Mouse (Mus musculus): ENCODE measurements at regions not wholly inside any gene's neighbourhood (a gene's known extent, or its start where the extent isn't known, plus 50 kb on each side); places are given as distances from the start of the nearest gene placed in this dataset.

DNA sequence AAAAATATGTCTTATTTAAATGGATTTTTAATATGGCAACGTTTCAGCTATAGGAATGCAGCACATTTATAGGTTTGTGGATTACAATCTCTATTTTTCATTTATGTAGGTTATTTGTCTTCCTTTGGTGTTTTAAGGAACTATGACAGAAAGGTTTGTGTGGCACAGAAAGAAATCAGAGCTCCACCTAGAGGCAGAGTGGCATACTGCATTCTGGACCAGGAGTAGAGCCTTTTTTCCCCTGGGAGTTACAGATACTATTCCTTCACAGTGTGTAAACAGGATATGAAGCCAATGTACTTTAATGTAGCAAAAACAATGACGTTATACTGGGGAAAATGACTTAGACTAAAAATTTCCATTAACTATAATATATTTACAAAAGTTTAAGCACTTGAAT is 94.9 kb upstream of the St8sia4 start:
- Histone ChIP-seq H3K27me3 (ENCODE audit: control insufficient read depth, insufficient read depth, low read length) (no peaks in the 10 kb centered on the region), H3K4me2 (ENCODE audit: low read depth, low read length) (no peak overlapping the region), H3K9me3 (replicated peaks; ENCODE audit: control insufficient read depth, low read length) (no peaks in the 10 kb centered on the region), H3K36me3 (replicated peaks; ENCODE audit: control insufficient read depth, insufficient read depth, low read depth, low read length) (no peaks in the 10 kb centered on the region), H3K4me3 (ENCODE audit: low read depth, low read length) (no peak overlapping the region), H3K4me1 (ENCODE audit: control insufficient read depth, insufficient read depth, low read length) (no peaks in the 10 kb centered on the region), H3K9ac (replicated peaks; ENCODE audit: low read length) (no peak overlapping the region), H3K27ac (replicated peaks; ENCODE audit: low read depth, low read length) (no peak overlapping the region)
- 4% methylated on average over 2 of the region's 2 CpGs for WGBS
- ATAC-seq (replicated peaks; ENCODE audit: insufficient number of reproducible peaks, low FRiP score, low TSS enrichment, low read depth), result no peak
- peak; percentile 85 for DNase-seq (ENCODE audit: low spot score)

DNA sequence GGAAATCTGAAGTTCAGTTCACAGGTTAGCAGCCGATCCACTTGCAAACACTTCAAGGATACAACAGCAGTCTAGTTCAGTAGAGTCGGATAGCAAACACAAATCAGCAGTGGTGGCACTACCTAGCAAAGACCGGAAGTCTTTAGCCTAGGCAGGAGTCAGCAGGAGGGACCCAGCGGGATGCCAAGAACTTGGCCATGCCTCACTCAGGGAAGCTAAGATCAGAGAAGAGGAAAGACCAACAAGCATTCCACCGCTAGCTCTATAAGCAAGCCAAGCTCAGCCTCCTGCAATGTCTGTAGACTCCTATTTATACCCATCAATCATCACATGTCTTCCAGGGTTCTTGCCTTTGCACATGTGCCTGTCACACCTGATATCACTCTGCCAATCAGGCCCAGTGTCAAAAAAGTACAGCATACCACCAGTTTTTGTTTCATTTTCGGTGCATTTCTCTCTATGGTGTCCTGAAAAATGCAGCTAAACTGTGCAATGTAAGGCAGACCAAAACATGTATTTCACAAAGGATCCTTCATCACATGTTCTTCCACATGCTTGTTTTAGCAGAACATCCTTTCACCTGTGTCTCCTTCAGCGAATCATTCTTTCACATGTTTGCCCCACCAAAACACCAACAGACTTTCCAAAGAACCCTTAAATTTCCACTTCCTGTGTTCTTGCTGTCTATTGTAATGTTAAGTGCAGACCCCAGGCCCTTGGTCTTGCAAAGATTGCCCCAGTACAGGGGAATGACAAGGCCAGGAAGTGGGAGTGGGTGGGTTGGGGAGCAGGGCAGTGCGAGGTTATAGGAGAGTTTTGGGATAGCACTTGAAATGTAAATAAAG is 86.9 kb upstream of the St8sia4 start:
- no peak for DNase-seq (ENCODE audit: low spot score)
- H3K27me3 ChIP-seq (ENCODE audit: control insufficient read depth, insufficient read depth, low read length), result no peaks in the 10 kb centered on the region
- no peak overlapping the region for H3K9ac ChIP-seq (replicated peaks; ENCODE audit: low read length)
- no peak overlapping the region for H3K4me3 ChIP-seq (ENCODE audit: low read depth, low read length)
- no peaks in the 10 kb centered on the region for H3K9me3 ChIP-seq (replicated peaks; ENCODE audit: control insufficient read depth, low read length)
- no peak overlapping the region for H3K4me2 ChIP-seq (ENCODE audit: low read depth, low read length)
- 85% methylated on average over 8 of the region's 8 CpGs for WGBS
- H3K4me1 ChIP-seq (ENCODE audit: control insufficient read depth, insufficient read depth, low read length), result no peaks in the 10 kb centered on the region
- no peaks in the 10 kb centered on the region for H3K36me3 ChIP-seq (replicated peaks; ENCODE audit: control insufficient read depth, insufficient read depth, low read depth, low read length)
- ATAC-seq (replicated peaks; ENCODE audit: insufficient number of reproducible peaks, low FRiP score, low TSS enrichment, low read depth), result no peak
- no peak overlapping the region for H3K27ac ChIP-seq (replicated peaks; ENCODE audit: low read depth, low read length)

DNA sequence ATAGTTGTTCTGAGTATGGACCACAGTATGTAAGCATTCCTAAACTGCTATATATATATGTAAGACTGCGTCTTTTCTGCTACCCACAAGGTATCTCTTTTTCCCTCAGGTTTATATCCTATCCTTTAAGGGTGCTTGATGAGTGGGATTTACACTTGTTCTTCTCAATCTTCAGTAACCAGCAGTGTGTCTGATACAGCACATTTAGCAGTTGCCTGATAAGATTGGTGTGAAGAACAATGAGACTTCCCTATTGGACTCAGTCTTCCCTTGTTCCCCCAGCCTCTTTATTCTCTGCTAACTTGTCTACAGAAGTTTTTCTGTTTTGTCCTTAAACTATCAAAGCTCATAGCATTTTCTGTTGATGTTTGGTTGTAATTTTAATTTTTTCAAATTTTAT is 86.1 kb upstream of the St8sia4 start:
- no peak overlapping the region for H3K4me2 ChIP-seq (ENCODE audit: low read depth, low read length)
- H3K27me3 ChIP-seq (ENCODE audit: control insufficient read depth, insufficient read depth, low read length), result no peaks in the 10 kb centered on the region
- no peak for DNase-seq (ENCODE audit: low spot score)
- H3K36me3 ChIP-seq (replicated peaks; ENCODE audit: control insufficient read depth, insufficient read depth, low read depth, low read length), result no peaks in the 10 kb centered on the region
- no peak for ATAC-seq (replicated peaks; ENCODE audit: insufficient number of reproducible peaks, low FRiP score, low TSS enrichment, low read depth)
- no peak overlapping the region for H3K4me3 ChIP-seq (ENCODE audit: low read depth, low read length)
- H3K9me3 ChIP-seq (replicated peaks; ENCODE audit: control insufficient read depth, low read length), result no peaks in the 10 kb centered on the region
- H3K27ac ChIP-seq (replicated peaks; ENCODE audit: low read depth, low read length), result no peak overlapping the region
- no peaks in the 10 kb centered on the region for H3K4me1 ChIP-seq (ENCODE audit: control insufficient read depth, insufficient read depth, low read length)
- WGBS, result 100% methylated on average over 1 of the region's 1 CpGs
- H3K9ac ChIP-seq (replicated peaks; ENCODE audit: low read length), result no peak overlapping the region

DNA sequence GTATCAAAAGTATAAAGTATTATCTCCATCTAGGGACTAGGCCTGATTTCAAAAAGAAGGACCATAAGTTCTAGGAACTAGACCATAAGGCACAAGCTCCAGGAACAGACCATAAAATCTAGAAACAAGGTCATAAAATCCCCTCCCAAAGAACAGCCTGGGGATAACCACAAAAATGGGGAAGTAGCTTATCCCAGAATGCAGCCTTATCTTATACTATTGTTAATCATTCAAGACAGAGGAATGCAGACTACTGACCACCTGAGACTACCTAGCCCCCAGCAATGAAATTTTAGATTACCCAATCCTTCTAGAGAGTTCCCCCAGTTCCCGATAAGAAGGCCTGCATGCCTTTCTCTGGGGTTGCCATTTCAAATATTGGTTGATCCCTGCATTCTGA is 81.6 kb upstream of the St8sia4 start:
- Histone ChIP-seq H3K4me3 (ENCODE audit: low read depth, low read length) (no peak overlapping the region), H3K9me3 (replicated peaks; ENCODE audit: control insufficient read depth, low read length) (no peaks in the 10 kb centered on the region), H3K27me3 (ENCODE audit: control insufficient read depth, insufficient read depth, low read length) (no peaks in the 10 kb centered on the region), H3K4me2 (ENCODE audit: low read depth, low read length) (no peak overlapping the region), H3K36me3 (replicated peaks; ENCODE audit: control insufficient read depth, insufficient read depth, low read depth, low read length) (no peaks in the 10 kb centered on the region), H3K9ac (replicated peaks; ENCODE audit: low read length) (no peak overlapping the region), H3K4me1 (ENCODE audit: control insufficient read depth, insufficient read depth, low read length) (no peaks in the 10 kb centered on the region), H3K27ac (replicated peaks; ENCODE audit: low read depth, low read length) (no peak overlapping the region)
- 81% methylated on average over 1 of the region's 1 CpGs for WGBS
- ATAC-seq (replicated peaks; ENCODE audit: insufficient number of reproducible peaks, low FRiP score, low TSS enrichment, low read depth) (no peak), DNase-seq (ENCODE audit: low spot score) (no peak)

DNA sequence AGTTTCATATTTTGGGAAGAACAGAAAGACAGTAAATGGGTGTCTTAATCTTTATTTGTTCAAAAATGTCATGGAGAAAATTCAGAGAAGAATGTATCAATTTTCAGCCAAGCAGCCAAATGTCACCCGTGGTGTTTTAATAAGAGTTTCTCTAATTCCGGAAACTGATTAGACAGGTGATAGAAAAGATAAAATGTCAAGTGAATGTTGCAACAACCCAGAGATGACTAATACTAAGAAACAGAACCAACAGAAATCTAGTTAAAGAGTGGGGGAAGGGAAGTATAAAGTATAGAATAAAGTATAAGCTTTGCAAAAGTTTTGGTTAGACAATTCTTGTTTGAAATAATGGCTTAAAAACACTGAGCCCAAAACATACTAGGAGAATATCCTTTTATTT is 79.9 kb upstream of the St8sia4 start:
- no peak overlapping the region for H3K9ac ChIP-seq (replicated peaks; ENCODE audit: low read length)
- H3K4me1 ChIP-seq (ENCODE audit: control insufficient read depth, insufficient read depth, low read length), result no peaks in the 10 kb centered on the region
- WGBS, result 77% methylated on average over 2 of the region's 2 CpGs
- H3K36me3 ChIP-seq (replicated peaks; ENCODE audit: control insufficient read depth, insufficient read depth, low read depth, low read length), result no peaks in the 10 kb centered on the region
- H3K4me2 ChIP-seq (ENCODE audit: low read depth, low read length), result no peak overlapping the region
- DNase-seq (ENCODE audit: low spot score) (no peak), ATAC-seq (replicated peaks; ENCODE audit: insufficient number of reproducible peaks, low FRiP score, low TSS enrichment, low read depth) (no peak)
- H3K27ac ChIP-seq (replicated peaks; ENCODE audit: low read depth, low read length), result no peak overlapping the region
- no peak overlapping the region for H3K4me3 ChIP-seq (ENCODE audit: low read depth, low read length)
- H3K27me3 ChIP-seq (ENCODE audit: control insufficient read depth, insufficient read depth, low read length), result no peaks in the 10 kb centered on the region
- H3K9me3 ChIP-seq (replicated peaks; ENCODE audit: control insufficient read depth, low read length), result no peaks in the 10 kb centered on the region

DNA sequence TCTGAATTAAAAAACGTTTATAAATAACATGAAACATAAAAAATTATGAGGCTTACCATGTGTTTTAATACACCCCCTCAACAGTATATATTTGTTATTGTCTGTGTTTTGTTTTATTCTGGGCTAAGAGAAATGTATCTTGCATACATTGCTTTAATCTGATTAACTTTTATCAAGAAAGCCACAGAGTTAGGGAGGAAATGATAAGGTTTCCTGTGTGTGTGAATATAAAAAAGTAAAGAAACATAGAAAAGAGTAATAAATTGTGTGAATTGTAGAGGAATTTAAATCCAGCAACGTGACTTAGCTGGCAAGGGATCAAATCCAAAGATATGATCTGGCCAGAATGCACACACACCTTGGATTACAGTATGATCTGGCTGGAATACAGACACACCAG is 77.1 kb upstream of the St8sia4 start:
- no peaks in the 10 kb centered on the region for H3K4me1 ChIP-seq (ENCODE audit: control insufficient read depth, insufficient read depth, low read length)
- H3K4me2 ChIP-seq (ENCODE audit: low read depth, low read length), result no peak overlapping the region
- H3K4me3 ChIP-seq (ENCODE audit: low read depth, low read length), result no peak overlapping the region
- H3K27me3 ChIP-seq (ENCODE audit: control insufficient read depth, insufficient read depth, low read length), result no peaks in the 10 kb centered on the region
- ATAC-seq (replicated peaks; ENCODE audit: insufficient number of reproducible peaks, low FRiP score, low TSS enrichment, low read depth) (no peak), DNase-seq (ENCODE audit: low spot score) (no peak)
- no peak overlapping the region for H3K9ac ChIP-seq (replicated peaks; ENCODE audit: low read length)
- H3K9me3 ChIP-seq (replicated peaks; ENCODE audit: control insufficient read depth, low read length), result no peaks in the 10 kb centered on the region
- no peaks in the 10 kb centered on the region for H3K36me3 ChIP-seq (replicated peaks; ENCODE audit: control insufficient read depth, insufficient read depth, low read depth, low read length)
- 61% methylated on average over 2 of the region's 2 CpGs for WGBS
- no peak overlapping the region for H3K27ac ChIP-seq (replicated peaks; ENCODE audit: low read depth, low read length)

DNA sequence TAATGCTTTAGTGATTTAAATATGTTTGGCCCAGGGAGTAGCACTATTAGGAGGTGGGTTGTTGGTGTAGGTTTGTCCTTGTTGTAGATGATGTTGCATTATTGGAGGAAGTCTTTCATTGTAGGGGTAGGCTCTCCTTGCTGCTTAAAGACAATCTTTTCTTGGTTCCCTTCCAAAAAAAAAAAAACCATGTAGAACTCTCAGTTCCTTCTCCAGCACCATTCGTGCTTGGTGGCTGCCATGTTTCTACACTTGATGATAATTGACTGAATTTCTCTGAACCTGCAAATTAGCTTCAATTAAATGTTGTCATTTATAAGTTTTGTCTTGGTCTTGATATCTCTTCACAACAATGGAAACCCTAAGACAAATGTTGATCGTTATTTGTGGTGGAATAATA is 76.0 kb upstream of the St8sia4 start:
- no peaks in the 10 kb centered on the region for H3K27me3 ChIP-seq (ENCODE audit: control insufficient read depth, insufficient read depth, low read length)
- 84% methylated on average over 2 of the region's 2 CpGs for WGBS
- ATAC-seq (replicated peaks; ENCODE audit: insufficient number of reproducible peaks, low FRiP score, low TSS enrichment, low read depth) (no peak), DNase-seq (ENCODE audit: low spot score) (no peak)
- no peaks in the 10 kb centered on the region for H3K4me1 ChIP-seq (ENCODE audit: control insufficient read depth, insufficient read depth, low read length)
- H3K27ac ChIP-seq (replicated peaks; ENCODE audit: low read depth, low read length), result no peak overlapping the region
- H3K4me2 ChIP-seq (ENCODE audit: low read depth, low read length), result no peak overlapping the region
- no peaks in the 10 kb centered on the region for H3K36me3 ChIP-seq (replicated peaks; ENCODE audit: control insufficient read depth, insufficient read depth, low read depth, low read length)
- no peaks in the 10 kb centered on the region for H3K9me3 ChIP-seq (replicated peaks; ENCODE audit: control insufficient read depth, low read length)
- H3K4me3 ChIP-seq (ENCODE audit: low read depth, low read length), result no peak overlapping the region
- no peak overlapping the region for H3K9ac ChIP-seq (replicated peaks; ENCODE audit: low read length)

DNA sequence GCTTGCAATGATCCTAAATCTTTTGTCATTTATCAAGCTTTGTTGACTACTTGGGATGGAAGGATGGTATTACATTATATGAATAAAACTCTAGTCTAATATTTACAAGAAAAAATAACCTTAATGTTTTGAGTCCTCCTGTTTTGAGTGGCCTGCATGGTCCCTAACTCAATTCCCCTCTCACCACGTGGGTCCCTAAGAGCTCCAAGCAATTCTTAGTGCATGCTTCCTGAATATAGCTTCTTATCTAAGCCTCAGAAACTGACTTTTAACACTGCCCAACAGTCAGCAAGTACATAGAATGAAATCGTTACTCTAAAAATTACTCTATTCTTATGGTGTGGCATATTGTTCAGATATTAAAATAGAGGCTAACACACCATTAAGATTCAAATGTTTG is 52.1 kb upstream of the St8sia4 start:
- 82% methylated on average over 2 of the region's 2 CpGs for WGBS
- Histone ChIP-seq H3K4me2 (ENCODE audit: low read depth, low read length) (no peak overlapping the region), H3K4me3 (ENCODE audit: low read depth, low read length) (no peak overlapping the region), H3K9me3 (replicated peaks; ENCODE audit: control insufficient read depth, low read length) (no peaks in the 10 kb centered on the region), H3K4me1 (ENCODE audit: control insufficient read depth, insufficient read depth, low read length) (no peaks in the 10 kb centered on the region), H3K27ac (replicated peaks; ENCODE audit: low read depth, low read length) (no peak overlapping the region), H3K36me3 (replicated peaks; ENCODE audit: control insufficient read depth, insufficient read depth, low read depth, low read length) (no peaks in the 10 kb centered on the region), H3K9ac (replicated peaks; ENCODE audit: low read length) (no peak overlapping the region), H3K27me3 (ENCODE audit: control insufficient read depth, insufficient read depth, low read length) (no peaks in the 10 kb centered on the region)
- ATAC-seq (replicated peaks; ENCODE audit: insufficient number of reproducible peaks, low FRiP score, low TSS enrichment, low read depth) (no peak), DNase-seq (ENCODE audit: low spot score) (no peak)

Data from embryonic facial prominence, embryonic 11.5 days (tissue).